Comparison of ENCODE assay signal across 8 mouse cellular contexts in genomic region chr10:95514656-95515292, GRCm38 (mm10). TPM values are rescaled to one million over a fixed set of nuclear protein-coding genes. Genes with fewer than 3 reads are reported as not detected.
DNase-seq lines count a peak whose midpoint lies in the region; ATAC-seq lines count a peak whose summit lies in the region.

Gene Ube2n, plus strand, starts transcription at chr10:95515145.

- H3K4me1 ChIP-seq in heart, embryonic 10.5 days: peaks cover 15% of the 10 kb centered on the region; the same call in 1 of the 2 replicates
- peaks cover 12% of the 10 kb centered on the region for H3K4me1 ChIP-seq in kidney, embryonic 15.5 days

- H3K9ac ChIP-seq in kidney, embryonic 15.5 days: peak within 1 kb of the TSS; percentile 97

- peak within 1 kb of the TSS; percentile 99 for H3K27ac ChIP-seq in heart, embryonic 10.5 days
- peak within 1 kb of the TSS; percentile 100 for H3K27ac ChIP-seq in kidney, embryonic 15.5 days

- peak within 1 kb of the TSS; percentile 65 for H3K4me2 ChIP-seq in kidney, embryonic 15.5 days

- under 1% methylated on average over 81 of the region's 81 CpGs for WGBS in heart, embryonic 10.5 days
- WGBS in kidney, embryonic 15.5 days: under 1% methylated on average over 80 of the region's 81 CpGs

- H3K36me3 ChIP-seq in heart, embryonic 10.5 days: 0 out of 2 replicates have a peak, but pooled peaks cover 3% of the 10 kb centered on the region
- H3K36me3 ChIP-seq in kidney, embryonic 15.5 days: no peaks in the 10 kb centered on the region

- H3K9me3 ChIP-seq in heart, embryonic 10.5 days: no peaks in the 10 kb centered on the region
- no peaks in the 10 kb centered on the region for H3K9me3 ChIP-seq in kidney, embryonic 15.5 days (replicated peaks)

- DNase-seq in B cell, adult 2 months: peak; percentile 96
- DNase-seq in brain, adult 2 months (ENCODE audit: low read depth, low spot score): peak; percentile 99
- DNase-seq in heart, embryonic 10.5 days (ENCODE audit: low spot score): peak; percentile 99
- DNase-seq in liver: peak; percentile 96
- peak; percentile 93 to 95 for DNase-seq in spleen, postnatal 4 days (ENCODE audit: low spot score in 2 of 2)

- peak; percentile 89 for ATAC-seq in erythroblast, adult 5-6 weeks (replicated peaks; ENCODE audit: low FRiP score, poor library complexity, severe bottlenecking)
- ATAC-seq in kidney, embryonic 15.5 days (replicated peaks; ENCODE audit: low FRiP score): peak; percentile 97
- ATAC-seq in monocyte, adult 5-6 weeks (replicated peaks; ENCODE audit: insufficient number of reproducible peaks, low FRiP score, low TSS enrichment, poor library complexity, severe bottlenecking): peak; percentile 93

- no peaks in the 10 kb centered on the region for H3K27me3 ChIP-seq in heart, embryonic 10.5 days (ENCODE audit: insufficient read depth, poor library complexity, severe bottlenecking)
- no peaks in the 10 kb centered on the region for H3K27me3 ChIP-seq in kidney, embryonic 15.5 days

- peak within 1 kb of the TSS; percentile 99 for H3K4me3 ChIP-seq in heart, embryonic 10.5 days
- peak within 1 kb of the TSS; percentile 87 for H3K4me3 ChIP-seq in kidney, embryonic 15.5 days (replicated peaks)

RNA-seq across cellular contexts. Expression of gene Ube2n, which starts in this region (rescaled TPM):
- total RNA-seq in erythroblast, adult 5-6 weeks (2015; ENCODE audit: low replicate concordance): 139 and 159 TPM in 2 replicates
- total RNA-seq in erythroblast, adult 5-6 weeks (2017; ENCODE audit: low replicate concordance): 19.4 and 23.5 TPM in 2 replicates
- polyA plus RNA-seq in heart, embryonic 10.5 days (2016; fragmentation: Nextera tagmentation; extraction: Ambion mirVana): 328 and 389 TPM in 2 replicates
- polyA plus RNA-seq in kidney, embryonic 15.5 days (2015; fragmentation: Nextera tagmentation; extraction: Ambion mirVana): 347 and 381 TPM in 2 replicates
- total RNA-seq in monocyte, adult 5-6 weeks (2017): 101 to 144 TPM (median 135 TPM) in 3 replicates

Comparison
In these comparisons a context has a peak if more than half of its experiments do, and no peak if none do; other contexts are left out.
1. Peak in every context shown above with its lines: DNase-seq, ATAC-seq, H3K4me3 ChIP-seq and H3K27ac ChIP-seq.